Mouse (Mus musculus): ENCODE measurements at regions not wholly inside any gene's neighbourhood (a gene's known extent, or its start where the extent isn't known, plus 50 kb on each side); places are given as distances from the start of the nearest gene placed in this dataset.

DNA sequence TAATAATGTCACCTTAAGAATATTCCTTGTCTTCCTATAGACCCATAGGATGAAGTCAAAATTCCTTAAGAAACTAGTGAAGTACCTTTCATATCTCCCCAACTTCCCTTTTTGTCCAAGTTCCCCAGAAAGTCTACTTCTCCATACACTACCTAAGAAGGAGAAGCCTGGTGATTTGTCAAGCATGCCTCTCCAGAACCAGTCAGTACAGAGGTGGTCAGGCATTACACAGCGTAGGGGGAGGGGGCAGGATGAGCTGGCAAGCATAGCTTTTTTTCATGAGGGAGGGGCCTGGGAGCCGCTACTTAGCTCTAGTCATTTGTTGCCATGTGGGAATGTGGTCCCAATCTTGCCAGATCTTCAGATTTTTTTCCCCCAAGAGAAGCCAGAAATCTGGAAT is 54.0 kb upstream of the Satb2 start:
- 76% methylated on average over 2 of the region's 2 CpGs for WGBS
- no peaks in the 10 kb centered on the region for H3K27me3 ChIP-seq (ENCODE audit: control insufficient read depth, insufficient read depth, low read length)
- H3K4me1 ChIP-seq (ENCODE audit: control insufficient read depth, insufficient read depth, insufficient read length): no peaks in the 10 kb centered on the region
- no peak overlapping the region for H3K4me3 ChIP-seq (ENCODE audit: extremely low read depth, insufficient read depth, insufficient read length)
- no peaks in the 10 kb centered on the region for H3K36me3 ChIP-seq (ENCODE audit: control insufficient read depth, insufficient read depth, low read length)
- no peak for DNase-seq (ENCODE audit: low read depth in 1 of 2, low spot score in 2 of 2)
- no peak overlapping the region for H3K27ac ChIP-seq (ENCODE audit: insufficient read depth, low read length)
- TF ChIP-seq POLR2A (IDR thresholded peaks at IDR 0.05; ENCODE audit: low read depth, low read length): no peak
- no peak for TF ChIP-seq CTCF (IDR thresholded peaks at IDR 0.05; ENCODE audit: extremely low read depth, insufficient read depth, insufficient read length, insufficient replicate concordance)

GRCm38 (mm10) chr1:57033244-57033643 is 54.8 kb upstream of the Satb2 start:
- Histone ChIP-seq H3K36me3 (ENCODE audit: control insufficient read depth, insufficient read depth, low read length) (no peaks in the 10 kb centered on the region), H3K4me1 (ENCODE audit: control insufficient read depth, insufficient read depth, insufficient read length) (no peaks in the 10 kb centered on the region), H3K27ac (ENCODE audit: insufficient read depth, low read length) (no peak overlapping the region), H3K4me3 (ENCODE audit: extremely low read depth, insufficient read depth, insufficient read length) (no peak overlapping the region), H3K27me3 (ENCODE audit: control insufficient read depth, insufficient read depth, low read length) (no peaks in the 10 kb centered on the region)
- 91% methylated on average over 2 of the region's 2 CpGs for WGBS
- no peak for TF ChIP-seq POLR2A (IDR thresholded peaks at IDR 0.05; ENCODE audit: low read depth, low read length)
- no peak for TF ChIP-seq CTCF (IDR thresholded peaks at IDR 0.05; ENCODE audit: extremely low read depth, insufficient read depth, insufficient read length, insufficient replicate concordance)
- DNase-seq (ENCODE audit: low read depth in 1 of 2, low spot score in 2 of 2): no peak

DNA sequence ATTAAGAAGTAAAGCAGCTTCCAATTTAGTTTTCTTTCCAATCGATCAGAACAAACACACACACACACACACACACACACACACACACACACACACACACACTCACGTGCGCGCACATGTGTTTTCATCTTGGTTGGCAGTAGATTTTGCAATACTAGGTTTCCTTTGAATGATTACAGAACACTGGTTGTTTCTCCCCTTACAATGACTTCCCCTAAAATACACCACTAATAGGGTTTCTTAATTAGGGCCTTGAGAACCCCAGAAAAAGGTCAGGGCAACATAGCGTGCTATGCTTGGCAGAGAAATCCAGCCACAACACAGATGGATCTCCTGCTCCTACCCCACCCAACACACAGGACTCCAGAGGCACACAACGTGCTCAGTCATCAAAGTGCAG is 56.0 kb upstream of the Satb2 start:
- Histone ChIP-seq H3K27ac (ENCODE audit: insufficient read depth, low read length) (no peak overlapping the region), H3K36me3 (ENCODE audit: control insufficient read depth, insufficient read depth, low read length) (no peaks in the 10 kb centered on the region), H3K4me1 (ENCODE audit: control insufficient read depth, insufficient read depth, insufficient read length) (no peaks in the 10 kb centered on the region), H3K27me3 (ENCODE audit: control insufficient read depth, insufficient read depth, low read length) (no peaks in the 10 kb centered on the region), H3K4me3 (ENCODE audit: extremely low read depth, insufficient read depth, insufficient read length) (no peak overlapping the region)
- no peak for DNase-seq (ENCODE audit: low read depth in 1 of 2, low spot score in 2 of 2)
- 86% methylated on average over 6 of the region's 6 CpGs for WGBS
- no peak for TF ChIP-seq POLR2A (IDR thresholded peaks at IDR 0.05; ENCODE audit: low read depth, low read length)
- no peak for TF ChIP-seq CTCF (IDR thresholded peaks at IDR 0.05; ENCODE audit: extremely low read depth, insufficient read depth, insufficient read length, insufficient replicate concordance)

DNA sequence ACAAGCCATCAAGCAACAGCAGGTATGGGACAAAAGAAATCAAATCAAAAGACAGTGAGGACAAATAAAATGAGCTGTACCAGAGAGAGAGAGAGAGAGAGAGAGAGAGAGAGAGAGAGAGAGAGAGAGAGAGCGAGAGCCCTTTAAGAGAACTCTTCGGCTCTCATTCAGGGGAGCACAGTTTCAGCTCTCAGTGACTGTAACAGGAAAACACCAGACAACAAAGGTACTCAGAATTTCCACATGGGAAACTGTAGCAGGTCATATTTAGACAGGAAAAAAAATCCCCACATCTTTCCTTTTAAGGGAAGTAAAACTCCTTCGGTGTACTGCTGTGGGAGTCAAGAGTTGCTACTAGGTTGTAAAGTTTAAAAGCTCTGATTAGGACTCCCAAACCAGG is 57.9 kb upstream of the Satb2 start:
- Histone ChIP-seq H3K4me1 (ENCODE audit: control insufficient read depth, insufficient read depth, insufficient read length) (no peaks in the 10 kb centered on the region), H3K27me3 (ENCODE audit: control insufficient read depth, insufficient read depth, low read length) (no peaks in the 10 kb centered on the region), H3K36me3 (ENCODE audit: control insufficient read depth, insufficient read depth, low read length) (no peaks in the 10 kb centered on the region), H3K27ac (ENCODE audit: insufficient read depth, low read length) (no peak overlapping the region), H3K4me3 (ENCODE audit: extremely low read depth, insufficient read depth, insufficient read length) (no peak overlapping the region)
- no peak for DNase-seq (ENCODE audit: low read depth in 1 of 2, low spot score in 2 of 2)
- WGBS: 79% methylated on average over 3 of the region's 3 CpGs
- TF ChIP-seq CTCF (IDR thresholded peaks at IDR 0.05; ENCODE audit: extremely low read depth, insufficient read depth, insufficient read length, insufficient replicate concordance) (no peak), POLR2A (IDR thresholded peaks at IDR 0.05; ENCODE audit: low read depth, low read length) (no peak)

DNA sequence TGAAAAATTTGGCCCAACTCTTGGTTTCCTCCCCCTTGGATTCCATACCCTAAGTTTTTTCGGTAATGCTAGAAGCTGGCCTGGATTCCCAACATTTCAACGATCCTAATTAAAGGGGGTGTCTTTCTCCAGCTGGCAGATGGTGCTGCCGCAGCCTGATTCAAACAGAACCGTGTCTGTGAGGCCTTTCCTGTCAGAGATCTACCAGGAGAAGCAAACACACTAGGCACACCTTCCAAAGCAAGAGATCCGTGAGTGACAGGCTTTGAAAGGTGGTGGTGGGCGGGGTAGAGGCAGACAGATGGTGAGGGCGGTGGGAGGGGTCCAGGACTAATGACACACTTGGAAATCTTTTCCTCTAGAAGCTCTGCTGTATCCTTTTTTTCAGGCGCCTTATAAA is 61.8 kb upstream of the Satb2 start:
- no peak for DNase-seq (ENCODE audit: low read depth in 1 of 2, low spot score in 2 of 2)
- no peaks in the 10 kb centered on the region for H3K36me3 ChIP-seq (ENCODE audit: control insufficient read depth, insufficient read depth, low read length)
- WGBS: 62% methylated on average over 8 of the region's 8 CpGs
- no peak overlapping the region for H3K27ac ChIP-seq (ENCODE audit: insufficient read depth, low read length)
- no peak overlapping the region for H3K4me3 ChIP-seq (ENCODE audit: extremely low read depth, insufficient read depth, insufficient read length)
- no peaks in the 10 kb centered on the region for H3K4me1 ChIP-seq (ENCODE audit: control insufficient read depth, insufficient read depth, insufficient read length)
- no peaks in the 10 kb centered on the region for H3K27me3 ChIP-seq (ENCODE audit: control insufficient read depth, insufficient read depth, low read length)
- TF ChIP-seq POLR2A (IDR thresholded peaks at IDR 0.05; ENCODE audit: low read depth, low read length) (no peak), CTCF (IDR thresholded peaks at IDR 0.05; ENCODE audit: extremely low read depth, insufficient read depth, insufficient read length, insufficient replicate concordance) (no peak)

DNA sequence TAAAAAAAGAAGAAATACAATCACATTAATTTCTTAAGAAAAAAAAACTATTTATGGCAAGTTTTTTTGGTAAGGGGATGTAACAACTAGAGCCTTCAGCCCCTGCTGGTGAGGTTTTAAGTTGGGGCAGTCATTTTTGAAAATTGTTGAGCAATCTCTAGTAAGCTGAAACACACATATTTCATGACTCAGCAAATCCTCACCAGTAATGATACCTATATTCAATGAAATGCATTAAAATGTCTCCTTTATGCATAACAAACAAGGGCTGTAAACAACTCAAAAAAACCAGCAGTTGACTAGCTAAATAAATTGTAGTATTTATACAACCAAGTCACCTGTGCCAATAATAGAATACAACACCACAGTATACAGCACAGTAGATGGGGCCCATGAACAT is 63.1 kb upstream of the Satb2 start:
- no peaks in the 10 kb centered on the region for H3K27me3 ChIP-seq (ENCODE audit: control insufficient read depth, insufficient read depth, low read length)
- TF ChIP-seq CTCF (IDR thresholded peaks at IDR 0.05; ENCODE audit: extremely low read depth, insufficient read depth, insufficient read length, insufficient replicate concordance) (no peak), POLR2A (IDR thresholded peaks at IDR 0.05; ENCODE audit: low read depth, low read length) (no peak)
- H3K4me3 ChIP-seq (ENCODE audit: extremely low read depth, insufficient read depth, insufficient read length): no peak overlapping the region
- H3K36me3 ChIP-seq (ENCODE audit: control insufficient read depth, insufficient read depth, low read length): no peaks in the 10 kb centered on the region
- H3K4me1 ChIP-seq (ENCODE audit: control insufficient read depth, insufficient read depth, insufficient read length): no peaks in the 10 kb centered on the region
- H3K27ac ChIP-seq (ENCODE audit: insufficient read depth, low read length): no peak overlapping the region
- DNase-seq (ENCODE audit: low read depth in 1 of 2, low spot score in 2 of 2): no peak

- Histone ChIP-seq H3K4me3 (ENCODE audit: extremely low read depth, insufficient read depth, insufficient read length) (no peak overlapping the region), H3K4me1 (ENCODE audit: control insufficient read depth, insufficient read depth, insufficient read length) (no peaks in the 10 kb centered on the region), H3K27me3 (ENCODE audit: control insufficient read depth, insufficient read depth, low read length) (no peaks in the 10 kb centered on the region), H3K27ac (ENCODE audit: insufficient read depth, low read length) (no peak overlapping the region), H3K36me3 (ENCODE audit: control insufficient read depth, insufficient read depth, low read length) (no peaks in the 10 kb centered on the region)
- no peak for TF ChIP-seq CTCF (IDR thresholded peaks at IDR 0.05; ENCODE audit: extremely low read depth, insufficient read depth, insufficient read length, insufficient replicate concordance)
- no peak for TF ChIP-seq POLR2A (IDR thresholded peaks at IDR 0.05; ENCODE audit: low read depth, low read length)
- 86% methylated on average over 4 of the region's 4 CpGs for WGBS
- no peak for DNase-seq (ENCODE audit: low read depth in 1 of 2, low spot score in 2 of 2)
Measured at GRCm38 (mm10) chr1:57053836-57054235, 75.4 kb upstream of the Satb2 start.

Data from spleen, adult 2 months (tissue).